Mouse (Mus musculus): ENCODE measurements around the gene Atp11b. TPM values are rescaled to one million over a fixed set of nuclear protein-coding genes. Genes with fewer than 3 reads are reported as not detected.

The Atp11b gene
- polyA plus RNA-seq, 1 experiment from 2014 or later = 29.9 TPM

GRCm38 (mm10) chr3:35883267-35883666 is 129.4 kb downstream of the Atp11b start:
- Histone ChIP-seq H3K4me1 (no peaks in the 10 kb centered on the region), H3K27ac (no peak overlapping the region), H3K36me3 (0 out of 2 replicates have a peak, but pooled peaks cover 2% of the 10 kb centered on the region), H3K27me3 (ENCODE audit: insufficient read depth, poor library complexity, severe bottlenecking) (no peaks in the 10 kb centered on the region), H3K9me3 (no peaks in the 10 kb centered on the region), H3K4me3 (no peak overlapping the region)
- no peak for DNase-seq (ENCODE audit: low spot score)

GRCm38 (mm10) chr3:35889531-35889930 is 135.6 kb downstream of the Atp11b start:
- H3K9me3 ChIP-seq = no peaks in the 10 kb centered on the region
- no peaks in the 10 kb centered on the region for H3K27me3 ChIP-seq (ENCODE audit: insufficient read depth, poor library complexity, severe bottlenecking)
- no peak overlapping the region for H3K27ac ChIP-seq
- peaks cover 21% of the 10 kb centered on the region for H3K36me3 ChIP-seq
- no peak for DNase-seq (ENCODE audit: low spot score)
- no peak overlapping the region for H3K4me3 ChIP-seq
- no peaks in the 10 kb centered on the region for H3K4me1 ChIP-seq
- WGBS = 89% methylated on average over 2 of the region's 2 CpGs

- no peaks in the 10 kb centered on the region for H3K4me1 ChIP-seq
- H3K27ac ChIP-seq = no peak overlapping the region
- H3K36me3 ChIP-seq = peaks cover 23% of the 10 kb centered on the region
- H3K27me3 ChIP-seq (ENCODE audit: insufficient read depth, poor library complexity, severe bottlenecking) = no peaks in the 10 kb centered on the region
- no peak for DNase-seq (ENCODE audit: low spot score)
- no peaks in the 10 kb centered on the region for H3K9me3 ChIP-seq
- 90% methylated on average over 4 of the region's 4 CpGs for WGBS
- H3K4me3 ChIP-seq = no peak overlapping the region
Observed at GRCm38 (mm10) chr3:35891123-35891522, 137.2 kb downstream of the Atp11b start.

GRCm38 (mm10) chr3:35893156-35893555 is 139.2 kb downstream of the Atp11b start:
- Histone ChIP-seq H3K27ac (no peak overlapping the region), H3K36me3 (peaks cover 29% of the 10 kb centered on the region), H3K9me3 (no peaks in the 10 kb centered on the region), H3K4me3 (no peak overlapping the region), H3K27me3 (ENCODE audit: insufficient read depth, poor library complexity, severe bottlenecking) (no peaks in the 10 kb centered on the region), H3K4me1 (no peaks in the 10 kb centered on the region)
- DNase-seq (ENCODE audit: low spot score) = no peak
- 85% methylated on average over 5 of the region's 5 CpGs for WGBS

- Histone ChIP-seq H3K4me1 (no peaks in the 10 kb centered on the region), H3K27me3 (ENCODE audit: insufficient read depth, poor library complexity, severe bottlenecking) (no peaks in the 10 kb centered on the region), H3K4me3 (no peak overlapping the region), H3K36me3 (peaks cover 39% of the 10 kb centered on the region), H3K27ac (no peak overlapping the region), H3K9me3 (no peaks in the 10 kb centered on the region)
- 91% methylated on average over 2 of the region's 2 CpGs for WGBS
- no peak for DNase-seq (ENCODE audit: low spot score)
Observed at GRCm38 (mm10) chr3:35897900-35898299, 144.0 kb downstream of the Atp11b start.

GRCm38 (mm10) chr3:35899109-35899508 is 145.2 kb downstream of the Atp11b start:
- no peaks in the 10 kb centered on the region for H3K27me3 ChIP-seq (ENCODE audit: insufficient read depth, poor library complexity, severe bottlenecking)
- no peak overlapping the region for H3K4me3 ChIP-seq
- WGBS = 90% methylated on average over 3 of the region's 3 CpGs

GRCm38 (mm10) chr3:35900555-35901204 is 146.8 kb downstream of the Atp11b start:
- H3K27ac ChIP-seq = no peak overlapping the region
- peaks cover 47% of the 10 kb centered on the region for H3K36me3 ChIP-seq
- H3K9me3 ChIP-seq = no peaks in the 10 kb centered on the region
- 91% methylated on average over 5 of the region's 5 CpGs for WGBS
- DNase-seq (ENCODE audit: low spot score) = no peak
- no peaks in the 10 kb centered on the region for H3K4me1 ChIP-seq
- no peak overlapping the region for H3K4me3 ChIP-seq
- H3K27me3 ChIP-seq (ENCODE audit: insufficient read depth, poor library complexity, severe bottlenecking) = no peaks in the 10 kb centered on the region

More at GRCm38 (mm10) chr3:35899109-35899508, 145.2 kb downstream of the Atp11b start:
- Histone ChIP-seq H3K4me1 (no peaks in the 10 kb centered on the region), H3K27ac (no peak overlapping the region), H3K9me3 (no peaks in the 10 kb centered on the region), H3K36me3 (peaks cover 43% of the 10 kb centered on the region)
- DNase-seq (ENCODE audit: low spot score) = no peak

Other genes with a start within 250 kb of the Atp11b start
- gene Dcun1d1, start 183.3 kb downstream of the Atp11b start, polyA plus RNA-seq (2016; fragmentation: Nextera tagmentation; extraction: Ambion mirVana) = 80.2 and 89.6 TPM in 2 replicates
- 45.5 and 48.9 TPM in 2 replicates for gene Mccc1, start 246.6 kb downstream of the Atp11b start, polyA plus RNA-seq (2016; fragmentation: Nextera tagmentation; extraction: Ambion mirVana)